Mouse (Mus musculus) cerebellum, adult 11 months (tissue): ENCODE results near the gene Capn8.
"Not testable (repeated sequence)": the region's sequence is repeated elsewhere in the genome, so short reads cannot be mapped to it uniquely, and the experiment has no call there.

Source experiments
- DNase-seq: peaks from one replicate; pipeline ENCODE4 v3.0.0; 2022

The Capn8 gene

GRCm38 (mm10) chr1:182618200-182618947 lies 53.6 kb downstream of the Capn8 start:
- DNase-seq = no peak

DNA sequence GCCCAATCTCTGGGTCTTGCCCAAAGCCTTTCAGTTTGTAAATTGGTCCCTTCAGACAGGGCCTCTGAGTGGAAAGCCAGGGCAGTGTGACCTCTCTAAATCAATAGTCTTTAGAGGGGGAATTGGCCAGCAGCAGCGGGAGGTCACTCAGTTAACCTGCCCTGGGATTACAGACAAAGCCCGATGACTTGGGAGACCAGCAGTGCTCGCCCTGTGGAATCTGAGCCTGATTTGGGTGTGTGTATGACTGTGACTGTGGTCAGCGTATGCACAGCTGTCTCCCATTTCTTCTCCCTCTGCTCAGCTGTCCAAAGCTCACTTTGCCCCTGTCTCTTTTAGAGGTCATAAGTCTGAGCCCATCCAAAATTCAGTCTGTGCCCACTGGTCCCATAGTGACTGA lies 55.7 kb downstream of the Capn8 start:
- no peak for DNase-seq

DNA sequence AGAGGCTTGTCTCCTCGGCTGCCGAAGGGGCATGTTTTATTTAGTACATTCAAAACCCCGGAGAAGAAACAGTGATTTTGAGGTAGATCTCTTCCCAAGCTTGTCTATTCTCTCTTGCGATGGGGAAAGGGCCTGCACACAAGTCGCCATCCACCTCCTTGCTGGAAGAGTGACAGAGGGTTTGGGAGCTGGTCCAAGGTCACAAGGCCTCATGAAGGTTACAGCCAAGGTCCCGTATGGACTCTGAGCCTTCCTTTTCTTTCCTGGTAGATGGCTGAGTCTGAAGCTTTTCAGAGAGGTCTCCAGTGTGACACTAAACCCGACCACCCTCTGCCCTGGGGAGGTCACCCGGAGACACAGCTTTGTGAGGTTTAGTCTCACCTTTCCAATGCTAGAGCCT lies 56.4 kb downstream of the Capn8 start:
- no peak for DNase-seq

- DNase-seq = no peak
Measured at GRCm38 (mm10) chr1:182626197-182626596, 61.4 kb downstream of the Capn8 start.

GRCm38 (mm10) chr1:182629228-182629627 lies 64.4 kb downstream of the Capn8 start:
- no peak for DNase-seq

DNA sequence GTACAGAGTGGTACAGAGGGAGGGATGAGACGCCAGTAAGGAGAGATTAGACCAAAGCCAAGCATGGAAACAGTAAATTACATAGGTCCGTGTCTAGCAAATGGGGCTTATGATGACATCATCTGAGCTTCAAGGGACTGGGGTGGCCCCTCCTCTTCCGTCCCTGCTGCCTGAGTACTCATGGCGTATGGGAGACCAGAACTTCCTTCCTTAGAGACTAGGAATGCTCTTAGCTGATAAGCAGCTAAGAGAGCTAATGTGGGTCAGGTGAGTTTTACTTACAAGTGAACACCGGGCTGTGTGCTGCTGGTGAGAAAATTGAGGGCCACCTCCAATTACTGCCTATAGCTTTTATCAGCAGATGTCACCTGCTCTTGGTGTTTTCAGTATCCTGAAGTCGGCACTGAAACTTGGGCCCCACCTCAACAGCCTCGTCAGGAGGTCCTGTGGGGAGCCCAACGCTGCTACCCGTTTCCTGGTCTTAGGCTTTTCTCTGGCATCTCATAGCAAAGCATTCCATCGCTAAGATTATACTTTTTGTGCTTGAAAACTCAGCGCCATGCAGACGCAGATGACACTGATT lies 69.0 kb downstream of the Capn8 start:
- DNase-seq = no peak

DNA sequence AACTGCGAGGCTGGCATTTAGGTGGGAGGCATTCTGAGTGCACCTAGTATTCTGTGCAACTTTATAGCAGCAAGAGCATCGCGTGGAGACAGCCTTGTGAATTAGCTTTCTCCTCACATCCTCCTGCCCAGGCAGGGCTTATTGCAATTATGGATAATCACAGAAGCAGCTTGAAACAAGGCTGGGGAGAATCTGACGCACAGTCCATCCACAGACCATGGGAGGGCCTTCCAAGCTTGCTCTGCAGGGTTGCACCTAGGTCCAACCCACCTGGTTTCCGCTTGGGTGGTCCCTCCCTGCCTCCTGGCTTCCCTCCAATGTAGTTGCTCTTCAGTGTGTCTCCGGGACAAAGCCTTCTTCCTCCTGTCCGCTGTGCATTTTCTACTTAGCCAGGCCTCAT lies 74.2 kb downstream of the Capn8 start:
- no peak for DNase-seq

DNA sequence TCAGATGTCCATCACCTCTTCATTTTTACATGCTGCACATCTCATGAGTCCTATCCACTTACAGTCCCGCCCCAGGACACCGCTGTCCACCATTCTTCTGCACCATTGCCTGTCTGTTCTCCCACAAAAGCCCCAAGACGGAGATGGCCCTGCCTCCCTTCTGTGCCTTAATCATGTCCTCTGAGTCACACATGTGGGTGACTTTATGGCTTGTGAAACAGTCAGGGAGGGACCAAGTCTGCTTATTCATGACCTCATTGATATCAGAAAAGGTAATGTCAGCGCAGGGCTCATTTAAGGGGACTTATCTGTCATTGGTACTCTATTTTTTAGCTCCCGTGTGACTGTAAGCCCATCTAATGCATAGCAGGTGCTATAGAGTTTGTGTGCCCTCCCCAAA lies 74.6 kb downstream of the Capn8 start:
- no peak for DNase-seq

DNA sequence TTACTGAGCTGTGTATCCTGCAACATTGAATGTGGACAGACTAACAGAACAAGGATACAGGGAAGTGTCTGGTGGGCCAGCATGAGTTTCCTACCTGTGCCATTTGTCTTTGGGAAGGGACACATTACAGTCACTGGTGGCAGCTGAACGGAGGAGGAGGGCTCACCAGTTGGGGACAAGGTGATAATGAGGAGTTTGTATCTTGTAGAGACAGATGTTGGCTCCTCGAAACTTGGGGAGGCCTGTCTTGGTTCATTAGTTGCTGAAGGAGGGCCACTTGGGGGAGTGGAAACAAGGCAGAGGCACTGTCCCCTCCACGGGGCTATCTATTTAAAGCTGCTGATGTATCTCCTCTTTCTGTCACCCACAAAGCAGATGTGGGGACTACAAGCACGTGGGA lies 75.3 kb downstream of the Capn8 start:
- DNase-seq = no peak

- no peak for DNase-seq
Measured at GRCm38 (mm10) chr1:182642779-182643178, 78.0 kb downstream of the Capn8 start.

GRCm38 (mm10) chr1:182644418-182644817 lies 79.6 kb downstream of the Capn8 start:
- not testable (repeated sequence) for DNase-seq

- DNase-seq = no peak
Measured at GRCm38 (mm10) chr1:182645211-182645668, 80.4 kb downstream of the Capn8 start.

DNA sequence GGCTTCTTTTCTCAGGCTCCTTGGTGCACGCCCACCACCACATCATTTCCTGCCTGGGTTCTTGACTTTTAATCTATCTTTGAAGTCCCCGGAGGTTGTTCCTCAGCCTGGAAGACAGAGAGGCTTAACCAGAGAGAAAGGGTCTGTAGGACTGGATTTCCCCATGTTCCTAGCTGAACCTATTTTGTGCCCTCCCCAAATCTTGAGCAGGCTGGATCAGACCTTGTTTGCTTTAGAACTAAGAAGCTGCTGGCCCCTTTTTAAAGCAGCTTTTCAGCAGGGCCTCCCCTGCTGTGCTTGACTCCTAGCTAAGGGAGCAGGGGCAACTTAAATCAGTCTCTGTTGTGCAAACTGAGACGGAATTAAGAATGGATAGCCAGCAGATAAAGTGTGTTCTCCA lies 82.0 kb downstream of the Capn8 start:
- DNase-seq = no peak

DNA sequence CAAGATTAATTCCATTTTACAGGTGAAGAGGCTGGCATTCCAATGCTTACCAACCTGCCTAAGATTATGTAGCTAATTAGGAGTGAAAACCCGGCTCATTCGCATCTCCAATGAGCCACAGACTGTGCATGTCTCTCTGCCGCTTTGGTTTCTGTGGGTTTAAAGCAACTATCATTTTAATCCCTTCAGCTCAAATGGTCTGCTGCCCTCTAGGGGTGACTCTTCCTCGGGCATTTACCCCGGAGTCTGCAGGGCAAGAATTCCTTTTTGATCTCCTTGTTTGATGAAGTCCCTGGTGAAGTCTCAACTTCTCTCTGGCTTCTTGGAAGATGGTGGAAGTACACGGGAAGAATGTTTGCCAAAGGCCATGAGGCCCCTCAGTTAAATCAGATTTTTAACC lies 93.0 kb downstream of the Capn8 start:
- no peak for DNase-seq

DNA sequence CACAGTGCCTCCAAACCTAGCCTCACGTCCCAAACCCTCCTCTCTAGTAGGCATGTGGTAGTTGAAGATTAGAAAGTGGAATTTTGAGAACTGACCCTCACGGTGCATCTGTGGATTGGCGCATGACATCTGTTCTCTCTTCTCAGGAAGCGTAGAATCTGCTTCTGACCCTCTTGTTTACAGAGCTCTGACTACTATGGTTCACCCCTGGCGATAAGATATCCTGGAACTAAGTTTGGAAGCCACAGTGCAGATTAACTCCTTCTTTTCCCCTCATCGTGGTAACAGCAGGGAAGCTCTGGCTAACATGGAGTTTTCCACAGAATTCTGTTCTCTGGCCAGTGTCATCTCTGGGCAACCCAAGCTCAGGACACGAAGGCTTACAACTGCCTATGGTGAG lies 95.6 kb downstream of the Capn8 start:
- DNase-seq = no peak

DNA sequence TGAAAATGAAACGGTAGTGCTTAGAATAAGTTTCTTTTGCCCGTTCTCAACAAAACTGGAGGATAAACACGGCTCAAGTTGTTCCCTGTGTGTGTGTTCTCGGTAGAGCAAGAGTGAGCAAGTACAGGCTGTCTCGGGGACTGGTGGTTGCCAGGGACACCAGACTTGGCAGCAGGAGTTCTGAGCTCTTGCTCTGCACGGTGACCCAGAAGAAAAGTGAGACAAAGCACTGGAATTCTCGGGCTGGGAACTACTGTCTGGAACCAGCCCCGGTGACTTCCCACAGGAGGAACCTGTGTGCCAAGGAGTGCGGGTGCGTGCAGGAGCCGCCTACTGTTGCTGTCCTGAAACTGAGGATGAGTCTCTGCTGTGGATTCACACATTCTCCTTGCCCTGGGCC lies 98.9 kb downstream of the Capn8 start:
- DNase-seq = no peak

DNA sequence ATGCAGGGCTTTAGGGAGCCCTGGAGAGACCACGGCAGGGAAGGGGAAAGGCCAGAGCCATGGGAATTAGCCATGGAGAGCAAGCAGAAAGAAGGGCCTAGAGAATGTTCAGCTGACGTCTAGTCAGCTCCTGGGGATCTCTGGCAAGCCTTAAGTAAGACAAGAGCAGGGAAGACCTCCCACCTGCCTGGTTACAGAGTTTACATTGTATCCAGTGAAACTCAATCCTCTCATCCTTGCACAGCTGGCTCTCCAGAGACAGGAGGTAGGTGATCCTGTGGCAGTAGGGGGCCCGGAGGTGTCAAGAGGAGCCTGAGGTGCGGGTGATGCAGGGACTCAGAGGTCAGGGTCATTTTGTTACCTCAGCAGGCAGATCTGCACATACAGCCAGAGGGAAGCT lies 100.0 kb downstream of the Capn8 start:
- DNase-seq = no peak

- DNase-seq = no peak
Measured at GRCm38 (mm10) chr1:182667281-182667680, 102.5 kb downstream of the Capn8 start.

- DNase-seq = no peak
Measured at GRCm38 (mm10) chr1:182669741-182670140, 104.9 kb downstream of the Capn8 start.

GRCm38 (mm10) chr1:182670563-182671342 lies 105.9 kb downstream of the Capn8 start:
- no peak for DNase-seq

GRCm38 (mm10) chr1:182671343-182671624 lies 106.5 kb downstream of the Capn8 start:
- DNase-seq = no peak

DNA sequence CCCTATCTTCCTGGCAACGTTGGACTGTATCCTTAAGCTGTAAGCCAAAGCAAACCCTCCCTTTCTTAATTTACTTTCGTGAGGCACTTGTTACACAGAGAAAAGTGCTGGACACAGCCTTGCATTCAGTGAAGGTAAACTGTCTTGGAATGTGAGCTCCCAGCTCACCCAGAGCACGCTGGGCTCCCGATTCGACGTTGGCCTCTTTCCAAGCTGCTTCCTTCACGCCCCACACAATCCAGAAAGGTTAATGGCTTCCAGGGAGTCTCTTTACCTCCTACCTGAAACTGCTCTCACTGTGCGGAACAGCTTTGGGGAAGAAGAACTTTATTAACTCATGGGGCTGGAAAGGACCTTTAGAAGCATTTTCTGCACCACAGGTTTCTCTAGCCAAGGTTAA lies 110.5 kb downstream of the Capn8 start:
- no peak for DNase-seq

GRCm38 (mm10) chr1:182678151-182678550 lies 113.3 kb downstream of the Capn8 start:
- no peak for DNase-seq

DNA sequence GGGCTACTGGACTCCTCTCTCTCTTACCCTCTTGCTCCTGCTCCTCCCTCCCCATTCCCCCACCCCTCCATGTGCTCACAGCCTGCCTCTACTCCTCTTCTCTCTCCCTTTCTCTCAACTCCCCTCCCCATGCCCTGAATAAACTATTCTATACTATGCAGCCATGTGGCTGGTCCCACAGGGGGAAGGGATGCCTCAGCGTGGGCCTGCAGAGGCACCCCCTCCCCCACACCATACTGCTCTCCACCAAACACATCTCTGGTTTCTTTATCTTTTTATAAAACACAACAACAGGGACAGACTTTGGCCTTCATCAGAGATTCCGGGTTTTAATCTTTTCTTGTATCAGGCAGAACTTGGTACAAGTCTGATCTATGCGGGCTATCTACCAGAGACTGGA lies 114.4 kb downstream of the Capn8 start:
- DNase-seq = no peak
